Mouse (Mus musculus) lung, embryonic 15.5 days (tissue): ENCODE measurements around the gene Serpina16. TPM values are rescaled to one million over a fixed set of nuclear protein-coding genes. Genes with fewer than 3 reads are reported as not detected.

Source experiments
- ATAC-seq: fragments of 200-750 bp; cut with Nextera tagmentation; 2 replicates; pipeline ENCODE4 v1.8.0; 2017; ENCODE audit warnings: moderate number of reproducible peaks, borderline replicate concordance; ENCODE audit not compliant: low FRiP score, low TSS enrichment; ENCODE audit errors: extremely low read depth
- H3K27ac ChIP-seq: fragments of 300-500 bp; sonication (generic); 2 replicates; pipeline ENCODE4 v1.5.1; 2015; ENCODE audit warnings: moderate library complexity, mild to moderate bottlenecking, inconsistent platforms
- H3K27me3 ChIP-seq: fragments of 300-500 bp; sonication (generic); 2 replicates; pipeline ENCODE4 v1.6.1; 2015; ENCODE audit warnings: inconsistent platforms
- H3K36me3 ChIP-seq: fragments of 300-500 bp; sonication (generic); 2 replicates; pipeline ENCODE4 v1.6.1; 2015; ENCODE audit warnings: inconsistent platforms
- H3K4me1 ChIP-seq: fragments of 300-500 bp; sonication (generic); 2 replicates; pipeline ENCODE4 v1.6.1; 2015; ENCODE audit warnings: inconsistent platforms
- H3K4me2 ChIP-seq: fragments of 300-500 bp; sonication (generic); 2 replicates; pipeline ENCODE4 v1.6.1; 2015; ENCODE audit warnings: inconsistent platforms, mild to moderate bottlenecking, moderate library complexity
- H3K4me3 ChIP-seq: fragments of 300-500 bp; sonication (generic); 2 replicates; pipeline ENCODE4 v1.5.1; 2015; ENCODE audit warnings: mild to moderate bottlenecking, inconsistent platforms
- H3K9ac ChIP-seq: fragments of 300-500 bp; sonication (generic); 2 replicates; pipeline ENCODE4 v1.6.1; 2015; ENCODE audit warnings: inconsistent platforms
- H3K9me3 ChIP-seq: fragments of 300-500 bp; sonication (generic); 2 replicates; pipeline ENCODE4 v1.6.1; 2016; ENCODE audit warnings: inconsistent platforms
- WGBS: fragments of 180-500 bp; shearing (Covaris S2); methylation state at CpG from one replicate; pipeline ENCODE4 v1.1.7; 2015; 5-methylcytosine and 5-hydroxymethylcytosine counted together
- polyA plus RNA-seq: library from polyadenylated mRNA; unstranded; fragments of >200 nt; fragmentation: Nextera tagmentation; extraction: Ambion mirVana; gene quantifications from 2 replicates; pipeline ENCODE4 v1.2.1, GENCODE M21; 2015

The Serpina16 gene
- polyA plus RNA-seq, 1 experiment from 2014 or later, result not detected

- no peak within 1 kb of the TSS for H3K4me3 ChIP-seq
- 64% methylated on average over 9 of the region's 9 CpGs for WGBS
These were observed 18.9 kb downstream of the Serpina16 start, which contains the start of gene Serpina6 for GRCm38 (mm10) chr12:103656848-103657626. Serpina6 (minus strand) TSS chr12:103657212.

GRCm38 (mm10) chr12:103655123-103656044 lies 20.6 kb downstream of the Serpina16 start:
- no peak overlapping the region for H3K27ac ChIP-seq
- peaks cover 6% of the 10 kb centered on the region; the same call in 1 of the 2 replicates for H3K4me1 ChIP-seq
- H3K27me3 ChIP-seq, result no peaks in the 10 kb centered on the region
- H3K9ac ChIP-seq, result no peak overlapping the region
- ATAC-seq, result peak; percentile 31
- H3K4me3 ChIP-seq, result no peak overlapping the region
- H3K36me3 ChIP-seq, result no peaks in the 10 kb centered on the region
- no peaks in the 10 kb centered on the region for H3K9me3 ChIP-seq
- 46% methylated on average over 7 of the region's 7 CpGs for WGBS
- no peak overlapping the region for H3K4me2 ChIP-seq

More at GRCm38 (mm10) chr12:103656848-103657626, 18.9 kb downstream of the Serpina16 start, which contains the start of gene Serpina6:
- H3K4me1 ChIP-seq, result peaks cover 6% of the 10 kb centered on the region; the same call in 1 of the 2 replicates
- ATAC-seq, result no peak
- no peak within 1 kb of the TSS for H3K4me2 ChIP-seq
- no peaks in the 10 kb centered on the region for H3K27me3 ChIP-seq
- no peaks in the 10 kb centered on the region for H3K9me3 ChIP-seq
- H3K27ac ChIP-seq, result no peak within 1 kb of the TSS
- no peaks in the 10 kb centered on the region for H3K36me3 ChIP-seq
- no peak within 1 kb of the TSS for H3K9ac ChIP-seq

- WGBS, result 92% methylated on average over 2 of the region's 2 CpGs
- Histone ChIP-seq H3K9ac (no peak overlapping the region), H3K9me3 (no peaks in the 10 kb centered on the region), H3K4me2 (no peak overlapping the region), H3K4me3 (no peak overlapping the region), H3K27ac (no peak overlapping the region), H3K36me3 (no peaks in the 10 kb centered on the region), H3K4me1 (peaks cover 6% of the 10 kb centered on the region; the same call in 1 of the 2 replicates), H3K27me3 (no peaks in the 10 kb centered on the region)
- ATAC-seq, result no peak
These were observed 22.1 kb downstream of the Serpina16 start for GRCm38 (mm10) chr12:103653836-103654235.

DNA sequence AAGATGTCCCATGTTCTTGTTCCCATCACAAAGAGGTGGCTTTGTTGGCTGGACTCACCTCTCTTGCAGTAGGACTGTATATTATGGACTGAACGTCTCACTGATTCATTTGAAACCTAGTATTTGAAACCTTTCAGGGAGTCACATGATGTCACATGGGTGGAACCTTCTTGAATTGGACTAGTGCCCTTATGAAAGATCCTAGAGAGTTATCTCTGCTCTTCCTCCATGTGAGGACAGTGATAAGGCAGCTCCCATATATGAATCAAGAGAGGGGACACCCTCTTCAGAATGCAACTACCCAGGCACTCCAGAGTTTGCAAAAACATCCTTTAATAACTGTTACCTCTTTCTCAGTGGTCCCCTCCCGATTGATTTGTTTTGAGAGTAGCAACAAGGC lies 29.6 kb downstream of the Serpina16 start:
- Histone ChIP-seq H3K9ac (no peak overlapping the region), H3K9me3 (no peaks in the 10 kb centered on the region), H3K27me3 (no peaks in the 10 kb centered on the region), H3K4me1 (no peaks in the 10 kb centered on the region), H3K4me3 (no peak overlapping the region), H3K4me2 (no peak overlapping the region), H3K27ac (no peak overlapping the region), H3K36me3 (no peaks in the 10 kb centered on the region)
- WGBS, result 80% methylated on average over 2 of the region's 2 CpGs
- ATAC-seq, result no peak

GRCm38 (mm10) chr12:103644601-103645000 lies 31.3 kb downstream of the Serpina16 start:
- H3K27ac ChIP-seq, result no peak overlapping the region
- H3K4me2 ChIP-seq, result no peak overlapping the region
- H3K9me3 ChIP-seq, result no peaks in the 10 kb centered on the region
- H3K4me1 ChIP-seq, result no peaks in the 10 kb centered on the region
- H3K27me3 ChIP-seq, result no peaks in the 10 kb centered on the region
- WGBS, result 20% methylated on average over 5 of the region's 5 CpGs
- no peaks in the 10 kb centered on the region for H3K36me3 ChIP-seq
- ATAC-seq, result no peak
- no peak overlapping the region for H3K9ac ChIP-seq
- H3K4me3 ChIP-seq, result no peak overlapping the region

DNA sequence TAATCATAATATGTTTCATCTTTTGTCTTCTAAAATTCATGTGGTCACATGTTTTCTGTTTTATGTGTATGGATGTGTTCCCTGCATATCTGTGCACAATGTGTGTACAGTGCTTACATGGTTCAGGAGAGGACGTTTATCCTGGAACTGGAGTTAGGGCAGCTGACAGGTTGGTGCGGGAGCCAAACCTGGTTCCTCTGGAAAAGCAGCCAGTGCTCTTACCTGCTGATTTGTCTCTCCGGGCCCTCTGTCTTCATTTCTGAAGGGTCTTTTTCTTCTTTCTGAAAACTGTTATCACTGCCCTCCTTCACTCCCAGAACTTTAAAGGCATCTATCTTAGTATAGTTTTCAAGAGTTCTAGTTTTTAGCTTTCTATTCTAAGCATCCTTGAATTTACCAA lies 32.1 kb downstream of the Serpina16 start:
- no peak overlapping the region for H3K9ac ChIP-seq
- H3K4me1 ChIP-seq, result no peaks in the 10 kb centered on the region
- no peak overlapping the region for H3K4me3 ChIP-seq
- H3K9me3 ChIP-seq, result no peaks in the 10 kb centered on the region
- 67% methylated on average over 3 of the region's 3 CpGs for WGBS
- H3K4me2 ChIP-seq, result no peak overlapping the region
- H3K27ac ChIP-seq, result no peak overlapping the region
- no peaks in the 10 kb centered on the region for H3K36me3 ChIP-seq
- H3K27me3 ChIP-seq, result no peaks in the 10 kb centered on the region
- ATAC-seq, result no peak

- no peaks in the 10 kb centered on the region for H3K27me3 ChIP-seq
- ATAC-seq, result no peak; the same call in 1 of the 2 replicates
- no peaks in the 10 kb centered on the region for H3K9me3 ChIP-seq
- no peak overlapping the region for H3K27ac ChIP-seq
- no peak overlapping the region for H3K4me2 ChIP-seq
- H3K4me1 ChIP-seq, result no peaks in the 10 kb centered on the region
- WGBS, result 0% methylated on average over 2 of the region's 2 CpGs
- H3K36me3 ChIP-seq, result no peaks in the 10 kb centered on the region
- no peak overlapping the region for H3K9ac ChIP-seq
- H3K4me3 ChIP-seq, result no peak overlapping the region
These were observed 32.6 kb downstream of the Serpina16 start for GRCm38 (mm10) chr12:103643336-103643735.

- Histone ChIP-seq H3K4me2 (no peak overlapping the region), H3K4me1 (no peaks in the 10 kb centered on the region), H3K9me3 (no peaks in the 10 kb centered on the region), H3K36me3 (no peaks in the 10 kb centered on the region), H3K9ac (no peak overlapping the region), H3K27me3 (no peaks in the 10 kb centered on the region), H3K27ac (no peak overlapping the region), H3K4me3 (no peak overlapping the region)
- ATAC-seq, result no peak
- 82% methylated on average over 2 of the region's 2 CpGs for WGBS
These were observed 40.1 kb downstream of the Serpina16 start for GRCm38 (mm10) chr12:103635846-103636245.

- Histone ChIP-seq H3K4me2 (no peak overlapping the region), H3K9ac (no peak overlapping the region), H3K4me3 (no peak overlapping the region), H3K27me3 (no peaks in the 10 kb centered on the region), H3K9me3 (no peaks in the 10 kb centered on the region), H3K4me1 (no peaks in the 10 kb centered on the region), H3K27ac (no peak overlapping the region), H3K36me3 (no peaks in the 10 kb centered on the region)
- WGBS, result 78% methylated on average over 2 of the region's 2 CpGs
- ATAC-seq, result no peak
These were observed 41.5 kb downstream of the Serpina16 start for GRCm38 (mm10) chr12:103634430-103634829.

DNA sequence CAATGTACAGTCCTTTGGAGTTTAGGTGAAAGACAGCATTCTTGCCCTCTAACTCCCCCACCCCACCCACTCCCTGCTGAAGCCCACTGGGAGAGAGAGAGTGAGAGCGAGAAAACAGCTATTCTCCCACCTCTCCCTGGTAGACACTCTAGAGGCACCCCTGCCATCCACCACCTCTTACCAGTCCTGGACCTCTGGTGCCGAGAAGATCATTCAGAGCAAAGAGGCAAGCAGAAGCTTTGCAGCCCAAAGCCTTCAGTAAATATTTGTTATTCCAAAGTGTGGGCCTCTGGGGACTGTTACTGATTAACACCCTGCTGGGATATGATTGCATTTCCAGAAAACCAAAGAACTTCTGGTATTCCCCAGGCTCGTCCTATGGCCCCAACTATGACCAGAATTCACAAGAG lies 44.7 kb downstream of the Serpina16 start, which contains the start of gene Serpina10:
Gene Serpina10 (minus strand): TSS at position 242 of the 410 bp plus-strand sequence.
- no peak for ATAC-seq
- WGBS, result 57% methylated on average over 3 of the region's 3 CpGs

More for the DNA sequence above, 44.7 kb downstream of the Serpina16 start, which contains the start of gene Serpina10:
- Histone ChIP-seq H3K27ac (no peak within 1 kb of the TSS), H3K9me3 (no peaks in the 10 kb centered on the region), H3K4me3 (no peak within 1 kb of the TSS), H3K4me2 (no peak within 1 kb of the TSS), H3K27me3 (no peaks in the 10 kb centered on the region), H3K9ac (no peak within 1 kb of the TSS), H3K4me1 (no peaks in the 10 kb centered on the region), H3K36me3 (no peaks in the 10 kb centered on the region)
